Mouse (Mus musculus) limb, embryonic 10.5 days (tissue): ENCODE results near the gene Lgr5. TPM values are rescaled to one million over a fixed set of nuclear protein-coding genes. Genes with fewer than 3 reads are reported as not detected.
A peak's percentile ranks its signal among the peaks of the same experiment; 100 is the strongest.

Source experiments
- DNase-seq: peaks from one replicate; pipeline ENCODE4 v3.0.0-alpha.2; 2017; ENCODE audit warnings: low spot score
- H3K27ac ChIP-seq: fragments of 300-500 bp; sonication (generic); 2 replicates; pipeline ENCODE4 v1.5.1; 2016; ENCODE audit warnings: mild to moderate bottlenecking
- H3K27me3 ChIP-seq: fragments of 300-500 bp; sonication (generic); 2 replicates; pipeline ENCODE4 v1.6.1; 2016; ENCODE audit warnings: low read depth, mild to moderate bottlenecking; ENCODE audit not compliant: poor library complexity, severe bottlenecking
- H3K36me3 ChIP-seq: fragments of 300-500 bp; sonication (generic); 2 replicates; pipeline ENCODE4 v1.6.1; 2016; ENCODE audit warnings: mild to moderate bottlenecking, moderate library complexity
- H3K4me1 ChIP-seq: fragments of 300-500 bp; sonication (generic); 2 replicates; pipeline ENCODE4 v1.6.1; 2016
- H3K4me3 ChIP-seq: fragments of 300-500 bp; sonication (generic); 2 replicates; pipeline ENCODE4 v1.5.1; 2016; ENCODE audit warnings: mild to moderate bottlenecking, moderate library complexity
- H3K9me3 ChIP-seq: fragments of 300-500 bp; sonication (generic); replicated peaks from 2 replicates; pipeline ENCODE4 v1.6.1; 2016; ENCODE audit warnings: mild to moderate bottlenecking
- WGBS: fragments of 180-500 bp; shearing (Covaris S2); methylation state at CpG from one replicate; pipeline ENCODE4 v1.1.7; 2016; 5-methylcytosine and 5-hydroxymethylcytosine counted together
- polyA plus RNA-seq: library from polyadenylated mRNA; unstranded; fragments of >200 nt; fragmentation: Nextera tagmentation; extraction: Ambion mirVana; gene quantifications from 2 replicates; pipeline ENCODE4 v1.2.1, GENCODE M21; 2016

The Lgr5 gene
- polyA plus RNA-seq, 1 experiment from 2014 or later: 2.3 TPM

GRCm38 (mm10) chr10:115520200-115521080, 67.1 kb downstream of the Lgr5 start:
- Histone ChIP-seq H3K9me3 (no peaks in the 10 kb centered on the region), H3K27me3 (no peaks in the 10 kb centered on the region), H3K4me3 (peak overlapping the region; percentile 24; the same call in 1 of the 2 replicates), H3K4me1 (peaks cover 19% of the 10 kb centered on the region), H3K27ac (peak overlapping the region; percentile 84), H3K36me3 (no peaks in the 10 kb centered on the region)
- WGBS: 64% methylated on average over 17 of the region's 17 CpGs
- DNase-seq: peak; percentile 56

- Histone ChIP-seq H3K4me3 (no peak overlapping the region), H3K27ac (no peak overlapping the region), H3K36me3 (no peaks in the 10 kb centered on the region), H3K9me3 (no peaks in the 10 kb centered on the region), H3K27me3 (no peaks in the 10 kb centered on the region), H3K4me1 (peaks cover 19% of the 10 kb centered on the region)
- DNase-seq: no peak
- 97% methylated on average over 3 of the region's 3 CpGs for WGBS
These were observed 68.7 kb downstream of the Lgr5 start for GRCm38 (mm10) chr10:115518845-115519244.

GRCm38 (mm10) chr10:115515503-115515902, 72.1 kb downstream of the Lgr5 start:
- H3K36me3 ChIP-seq: no peaks in the 10 kb centered on the region
- H3K9me3 ChIP-seq: no peaks in the 10 kb centered on the region
- no peaks in the 10 kb centered on the region for H3K27me3 ChIP-seq
- 87% methylated on average over 7 of the region's 7 CpGs for WGBS
- no peak overlapping the region for H3K4me3 ChIP-seq
- H3K27ac ChIP-seq: no peak overlapping the region
- H3K4me1 ChIP-seq: peaks cover 5% of the 10 kb centered on the region
- DNase-seq: peak; percentile 26

- H3K27ac ChIP-seq: no peak overlapping the region
- H3K4me3 ChIP-seq: no peak overlapping the region
- DNase-seq: no peak
- no peaks in the 10 kb centered on the region for H3K9me3 ChIP-seq
- no peaks in the 10 kb centered on the region for H3K36me3 ChIP-seq
- H3K27me3 ChIP-seq: no peaks in the 10 kb centered on the region
- H3K4me1 ChIP-seq: no peaks in the 10 kb centered on the region
- WGBS: 92% methylated on average over 5 of the region's 5 CpGs
These were observed 76.6 kb downstream of the Lgr5 start for GRCm38 (mm10) chr10:115510959-115511358.

GRCm38 (mm10) chr10:115505631-115506239, 81.8 kb downstream of the Lgr5 start:
- H3K4me1 ChIP-seq: no peaks in the 10 kb centered on the region
- 91% methylated on average over 16 of the region's 16 CpGs for WGBS
- H3K27ac ChIP-seq: no peak overlapping the region
- H3K9me3 ChIP-seq: no peaks in the 10 kb centered on the region
- no peak overlapping the region for H3K4me3 ChIP-seq
- peak; percentile 12 for DNase-seq
- H3K36me3 ChIP-seq: no peaks in the 10 kb centered on the region
- no peaks in the 10 kb centered on the region for H3K27me3 ChIP-seq

- no peaks in the 10 kb centered on the region for H3K27me3 ChIP-seq
- no peaks in the 10 kb centered on the region for H3K9me3 ChIP-seq
- no peak for DNase-seq
- no peak overlapping the region for H3K27ac ChIP-seq
- H3K4me1 ChIP-seq: no peaks in the 10 kb centered on the region
- H3K36me3 ChIP-seq: no peaks in the 10 kb centered on the region
- no peak overlapping the region for H3K4me3 ChIP-seq
- 95% methylated on average over 10 of the region's 10 CpGs for WGBS
These were observed 82.4 kb downstream of the Lgr5 start for GRCm38 (mm10) chr10:115505155-115505554.

GRCm38 (mm10) chr10:115493778-115494141, 93.8 kb downstream of the Lgr5 start:
- peak overlapping the region; percentile 8; the same call in 1 of the 2 replicates for H3K4me3 ChIP-seq
- no peaks in the 10 kb centered on the region for H3K36me3 ChIP-seq
- H3K4me1 ChIP-seq: peaks cover 15% of the 10 kb centered on the region
- no peaks in the 10 kb centered on the region for H3K9me3 ChIP-seq
- peak overlapping the region; percentile 64; the same call in 1 of the 2 replicates for H3K27ac ChIP-seq
- 19% methylated on average over 7 of the region's 7 CpGs for WGBS
- no peak for DNase-seq
- no peaks in the 10 kb centered on the region for H3K27me3 ChIP-seq

- WGBS: 46% methylated on average over 12 of the region's 12 CpGs
- peak; percentile 28 for DNase-seq
- Histone ChIP-seq H3K27ac (peak overlapping the region; percentile 64; the same call in 1 of the 2 replicates), H3K36me3 (no peaks in the 10 kb centered on the region), H3K4me3 (peak overlapping the region; percentile 8; the same call in 1 of the 2 replicates), H3K4me1 (peaks cover 15% of the 10 kb centered on the region), H3K27me3 (no peaks in the 10 kb centered on the region), H3K9me3 (no peaks in the 10 kb centered on the region)
These were observed 94.4 kb downstream of the Lgr5 start for GRCm38 (mm10) chr10:115492956-115493777.

- Histone ChIP-seq H3K4me3 (no peak overlapping the region), H3K4me1 (peaks cover 15% of the 10 kb centered on the region), H3K36me3 (no peaks in the 10 kb centered on the region), H3K27me3 (no peaks in the 10 kb centered on the region), H3K27ac (no peak overlapping the region), H3K9me3 (no peaks in the 10 kb centered on the region)
- DNase-seq: peak; percentile 20
- 96% methylated on average over 7 of the region's 7 CpGs for WGBS
These were observed 95.6 kb downstream of the Lgr5 start for GRCm38 (mm10) chr10:115491803-115492510.

- Histone ChIP-seq H3K36me3 (no peaks in the 10 kb centered on the region), H3K4me3 (no peak overlapping the region), H3K27me3 (no peaks in the 10 kb centered on the region), H3K27ac (no peak overlapping the region), H3K4me1 (no peaks in the 10 kb centered on the region), H3K9me3 (no peaks in the 10 kb centered on the region)
- DNase-seq: peak; percentile 3
- 90% methylated on average over 2 of the region's 2 CpGs for WGBS
These were observed 102.0 kb downstream of the Lgr5 start for GRCm38 (mm10) chr10:115485602-115486001.

GRCm38 (mm10) chr10:115484660-115485059, 102.9 kb downstream of the Lgr5 start:
- 81% methylated on average over 3 of the region's 3 CpGs for WGBS
- Histone ChIP-seq H3K36me3 (no peaks in the 10 kb centered on the region), H3K27ac (no peak overlapping the region), H3K27me3 (no peaks in the 10 kb centered on the region), H3K4me3 (no peak overlapping the region), H3K9me3 (no peaks in the 10 kb centered on the region), H3K4me1 (no peaks in the 10 kb centered on the region)
- DNase-seq: no peak

GRCm38 (mm10) chr10:115478441-115479141, 109.0 kb downstream of the Lgr5 start:
- DNase-seq: peak; percentile 46
- no peaks in the 10 kb centered on the region for H3K36me3 ChIP-seq
- peak overlapping the region; percentile 34 for H3K4me3 ChIP-seq
- WGBS: 25% methylated on average over 20 of the region's 20 CpGs
- no peaks in the 10 kb centered on the region for H3K27me3 ChIP-seq
- H3K9me3 ChIP-seq: no peaks in the 10 kb centered on the region
- H3K4me1 ChIP-seq: peaks cover 9% of the 10 kb centered on the region
- peak overlapping the region; percentile 54 for H3K27ac ChIP-seq
